Mouse (Mus musculus) ES-E14 (cell line): ENCODE measurements around the gene Vps52.

ENCODE experiments used
- HCFC1 ChIP-seq: IDR thresholded peaks from 2 replicates; pipeline ENCODE4 v1.6.1; 2012; ENCODE audit warnings: low read length, inconsistent platforms, borderline replicate concordance; ENCODE audit not compliant: insufficient read depth
- MAFK ChIP-seq: IDR thresholded peaks from 2 replicates; pipeline ENCODE4 v1.6.1; 2014; ENCODE audit warnings: mild to moderate bottlenecking, low read depth, low read length, inconsistent platforms; ENCODE audit not compliant: insufficient read depth
- ZNF384 ChIP-seq: IDR thresholded peaks from 2 replicates; pipeline ENCODE4 v1.6.1; 2012; ENCODE audit warnings: low read depth, low read length, inconsistent platforms

DNA sequence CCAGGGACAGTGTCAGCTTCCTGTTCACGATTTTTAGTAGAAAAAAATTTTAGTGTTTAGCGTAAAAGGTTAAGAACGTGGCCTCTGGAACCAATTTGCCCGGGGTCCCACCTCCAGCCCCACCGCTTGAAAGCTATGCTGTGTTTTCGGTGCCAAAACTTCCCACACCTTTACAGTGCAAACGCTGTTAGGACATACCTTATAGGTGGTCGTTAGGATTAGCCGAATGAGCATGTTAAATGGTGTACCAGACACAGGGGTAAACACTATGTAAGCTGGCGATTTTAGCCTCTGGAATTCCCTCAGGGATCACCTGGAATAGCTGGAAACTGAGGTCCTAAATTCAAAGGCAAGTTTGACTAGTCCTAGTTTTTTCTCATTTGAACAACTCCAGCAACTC is 724 bp downstream of the Vps52 start:
- TF ChIP-seq MAFK = no peak
- no peak for TF ChIP-seq ZNF384
- no peak for TF ChIP-seq HCFC1
